Mouse (Mus musculus) lung, postnatal 14 days (tissue): ENCODE data around the gene Pom121l2.

Source experiments
- DNase-seq: peaks from one replicate; pipeline ENCODE4 v3.0.0; 2021

Gene Pom121l2

GRCm38 (mm10) chr13:22020901-22021339, 39.9 kb downstream of the Pom121l2 start:
- peak; percentile 76 for DNase-seq

GRCm38 (mm10) chr13:22021581-22021980, 40.6 kb downstream of the Pom121l2 start:
- DNase-seq: no peak

GRCm38 (mm10) chr13:22022241-22022640, 41.2 kb downstream of the Pom121l2 start:
- peak; percentile 82 for DNase-seq

DNA sequence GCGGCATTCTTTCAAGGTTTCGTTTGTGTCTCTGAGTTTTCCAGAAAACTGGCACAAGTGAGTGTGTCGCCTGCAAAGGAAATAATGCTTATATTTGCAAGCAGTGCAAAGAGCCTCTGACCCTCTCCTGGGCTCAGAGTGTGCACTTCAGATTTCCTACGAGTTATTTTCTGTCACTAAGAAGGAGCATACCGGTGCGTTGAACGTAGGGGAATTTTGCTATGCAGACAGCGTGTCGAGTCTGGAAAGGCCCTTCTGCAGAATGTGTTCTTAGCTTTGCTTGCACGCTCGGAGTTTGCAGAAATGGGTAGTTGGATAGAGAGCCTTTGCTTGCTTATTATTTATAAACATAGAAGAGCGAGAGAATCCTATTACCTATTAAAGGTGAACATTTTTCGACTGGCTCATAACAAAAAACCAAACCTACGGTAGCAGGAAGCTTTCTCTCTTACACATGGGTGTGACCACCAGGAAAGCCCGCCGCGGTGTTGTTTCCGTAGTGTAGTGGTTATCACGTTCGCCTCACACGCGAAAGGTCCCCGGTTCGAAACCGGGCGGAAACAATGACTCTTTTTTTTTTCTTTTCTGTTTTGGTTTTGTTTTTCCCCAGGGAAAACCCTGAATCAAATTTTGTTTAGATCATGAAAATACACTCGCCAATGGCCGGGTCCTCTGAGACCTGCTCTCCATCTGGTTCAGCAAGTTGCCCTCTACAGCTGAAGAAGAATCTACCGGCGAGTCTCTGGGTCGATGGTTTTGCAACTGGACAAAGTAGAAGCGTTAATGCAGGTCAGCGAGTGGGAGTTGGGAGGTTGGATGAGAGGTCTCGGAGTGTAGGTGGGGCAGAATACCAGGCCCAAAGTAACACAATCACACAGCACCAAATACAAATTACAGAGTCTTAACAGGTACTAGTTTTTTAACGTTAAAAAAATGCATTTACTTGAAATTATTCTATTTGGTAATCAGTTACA, 45.4 kb downstream of the Pom121l2 start:
- peak; percentile 91 for DNase-seq

GRCm38 (mm10) chr13:22028673-22029460, 47.9 kb downstream of the Pom121l2 start:
- DNase-seq: peak; percentile 96

- no peak for DNase-seq
These were observed 48.9 kb downstream of the Pom121l2 start for GRCm38 (mm10) chr13:22029928-22030327.

- no peak for DNase-seq
These were observed 49.5 kb downstream of the Pom121l2 start for GRCm38 (mm10) chr13:22030493-22030892.

GRCm38 (mm10) chr13:22033741-22034442, 52.9 kb downstream of the Pom121l2 start:
- no peak for DNase-seq

DNA sequence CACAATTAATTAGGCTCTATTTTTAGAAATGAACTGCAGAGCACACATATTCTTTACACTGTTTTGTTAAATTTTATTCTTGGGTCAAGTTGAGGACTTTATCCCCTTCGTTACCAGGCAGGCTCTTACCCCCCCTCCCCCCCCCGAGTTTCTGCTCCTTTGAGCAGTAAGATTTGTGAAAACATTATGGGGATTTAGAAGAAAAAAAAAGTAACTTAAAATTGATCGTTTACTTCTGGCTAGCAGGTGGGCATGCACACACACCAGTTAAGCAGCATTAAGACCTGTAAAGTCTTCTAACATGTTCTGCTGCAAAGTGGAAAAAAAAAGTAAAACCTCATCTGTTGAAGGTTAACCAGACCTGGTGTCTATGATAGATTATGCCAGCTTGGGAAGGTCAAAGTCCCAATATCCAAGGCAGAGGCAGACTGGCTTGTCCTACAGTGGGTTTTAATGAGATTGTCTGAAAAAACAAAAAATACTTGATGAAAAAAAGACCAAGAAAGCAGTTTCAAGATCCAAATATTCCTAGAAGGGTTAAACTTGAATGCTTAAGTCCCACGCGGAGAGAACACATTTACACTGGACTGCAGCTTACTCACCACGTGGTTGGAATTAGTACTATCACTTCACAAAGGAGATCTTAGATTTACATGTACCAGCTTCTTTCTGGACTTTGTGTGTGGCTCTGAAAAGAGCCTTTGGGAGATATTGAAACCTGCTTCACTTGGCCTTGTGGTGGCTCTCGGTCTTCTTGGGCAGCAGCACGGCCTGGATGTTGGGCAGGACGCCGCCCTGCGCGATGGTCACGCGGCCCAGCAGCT, 53.7 kb downstream of the Pom121l2 start:
- DNase-seq: no peak

DNA sequence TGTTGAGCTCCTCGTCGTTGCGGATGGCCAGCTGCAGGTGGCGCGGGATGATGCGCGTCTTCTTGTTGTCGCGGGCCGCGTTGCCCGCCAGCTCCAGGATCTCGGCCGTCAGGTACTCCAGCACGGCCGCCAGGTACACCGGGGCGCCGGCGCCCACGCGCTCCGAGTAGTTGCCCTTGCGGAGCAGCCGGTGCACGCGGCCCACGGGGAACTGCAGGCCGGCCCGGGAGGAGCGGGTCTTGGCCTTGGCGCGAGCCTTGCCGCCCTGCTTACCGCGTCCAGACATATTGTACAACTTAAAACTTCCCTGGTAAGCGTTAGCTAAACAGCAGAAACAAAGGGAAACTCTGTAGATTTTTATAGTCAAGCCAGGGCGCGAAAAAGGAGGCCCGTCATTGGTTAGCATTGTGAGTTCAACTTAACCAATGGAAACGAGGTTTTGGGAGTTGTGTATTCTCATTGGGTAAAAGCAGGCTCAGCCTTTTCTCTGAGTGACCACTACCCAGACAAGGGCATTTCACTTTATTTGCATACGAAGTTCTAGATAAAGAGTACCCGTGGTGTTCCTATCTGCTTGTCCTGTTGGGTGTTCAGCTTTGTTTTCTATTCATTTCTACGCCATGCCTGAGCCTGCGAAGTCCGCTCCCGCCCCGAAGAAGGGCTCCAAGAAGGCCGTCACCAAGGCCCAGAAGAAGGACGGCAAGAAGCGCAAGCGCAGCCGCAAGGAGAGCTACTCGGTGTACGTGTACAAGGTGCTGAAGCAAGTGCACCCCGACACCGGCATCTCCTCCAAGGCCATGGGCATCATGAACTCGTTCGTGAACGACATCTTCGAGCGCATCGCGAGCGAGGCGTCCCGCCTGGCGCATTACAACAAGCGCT, 54.5 kb downstream of the Pom121l2 start, which contains the start of the genes Hist1h2ah and Hist1h2bk:
Hist1h2ah (minus strand) TSS at position 302 of the 882 bp plus-strand sequence.
Hist1h2bk (plus strand) TSS at position 604 of the 882 bp plus-strand sequence.
- DNase-seq: peak; percentile 82

DNA sequence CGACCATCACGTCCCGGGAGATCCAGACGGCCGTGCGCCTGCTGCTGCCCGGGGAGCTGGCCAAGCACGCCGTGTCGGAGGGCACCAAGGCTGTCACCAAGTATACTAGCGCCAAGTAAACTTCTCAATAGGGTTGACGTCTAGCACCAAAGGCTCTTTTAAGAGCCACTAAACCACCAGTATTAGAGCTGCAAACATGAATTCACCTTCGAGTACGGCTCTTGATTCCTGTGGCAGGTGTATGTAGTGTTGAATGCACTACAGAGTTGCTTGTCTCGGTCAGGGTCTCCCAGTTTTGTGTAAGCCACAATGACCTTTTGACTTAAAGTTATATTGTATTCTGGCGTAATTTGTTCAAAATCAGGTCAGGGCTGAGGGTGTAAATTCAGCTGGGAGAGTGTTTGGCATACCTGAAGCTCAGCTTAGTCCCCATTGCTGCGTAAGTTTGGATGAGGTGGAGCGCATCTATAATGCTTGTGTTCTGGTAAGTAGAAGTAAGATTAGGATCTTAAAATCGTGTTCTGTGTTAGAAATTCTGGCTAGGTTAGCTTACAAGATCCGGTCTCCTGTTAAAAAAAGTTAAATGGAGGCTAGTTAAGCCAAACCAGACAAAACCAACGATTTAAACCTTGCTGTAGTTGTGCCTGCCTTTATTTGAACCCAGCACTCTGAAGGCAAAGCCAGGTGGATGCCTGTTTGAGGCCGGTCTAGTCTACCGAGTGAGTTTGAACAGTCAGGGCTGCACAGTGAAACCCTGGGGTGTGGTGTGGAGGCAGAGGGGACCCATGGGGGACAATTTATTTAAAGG, 55.4 kb downstream of the Pom121l2 start:
- no peak for DNase-seq

DNA sequence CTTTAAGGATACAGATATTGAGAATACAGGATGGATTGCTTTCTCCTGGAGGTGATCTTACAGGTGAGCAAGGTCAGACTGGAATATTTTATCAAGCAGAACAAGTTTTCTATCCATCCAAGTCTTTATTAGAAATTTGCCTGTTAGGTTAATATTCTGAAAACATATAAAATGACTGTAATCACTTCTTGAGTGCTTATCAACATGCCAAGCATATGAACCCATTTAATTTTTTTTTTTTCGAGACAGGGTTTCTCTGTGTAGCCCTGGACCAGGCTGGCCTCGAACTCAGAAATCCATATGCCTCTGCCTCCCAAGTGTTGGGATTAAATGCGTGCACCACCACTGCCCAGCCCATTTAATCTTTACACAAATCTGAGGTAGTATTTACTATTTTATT, 56.0 kb downstream of the Pom121l2 start:
- no peak for DNase-seq

DNA sequence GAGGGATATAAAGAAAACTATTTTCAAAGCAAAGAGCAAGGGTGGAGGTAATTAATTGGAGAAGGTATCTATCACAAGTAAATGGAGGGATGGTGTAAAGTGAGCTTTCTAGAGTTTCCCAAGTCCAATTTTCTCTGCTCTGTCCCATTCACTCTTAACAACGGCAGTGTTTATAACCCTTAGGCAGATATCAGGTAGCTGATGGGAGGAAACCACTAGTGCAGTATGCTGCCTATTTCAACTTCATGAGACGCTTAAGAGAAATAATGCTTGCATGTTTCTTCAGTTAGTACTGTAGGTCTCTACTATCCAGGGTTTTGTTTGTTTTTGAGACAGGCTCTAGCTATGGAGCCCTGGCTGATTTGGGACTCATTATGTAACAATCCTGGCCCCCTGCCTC, 56.4 kb downstream of the Pom121l2 start:
- no peak for DNase-seq
